Mouse (Mus musculus) midbrain, postnatal 0 days (tissue): ENCODE measurements around the gene Cym. TPM values are rescaled to one million over a fixed set of nuclear protein-coding genes. Genes with fewer than 3 reads are reported as not detected.

Source experiments
- ATAC-seq: fragments of 200-750 bp; cut with Nextera tagmentation; 2 replicates; pipeline ENCODE4 v1.8.0; 2017; ENCODE audit warnings: moderate number of reproducible peaks, mild to moderate bottlenecking, moderate TSS enrichment, moderate library complexity; ENCODE audit not compliant: low FRiP score
- DNase-seq: peaks from one replicate; pipeline ENCODE4 v3.0.0-alpha.2; 2015; ENCODE audit warnings: low spot score
- H3K27ac ChIP-seq: fragments of 300-500 bp; sonication (generic); 2 replicates; pipeline ENCODE4 v1.5.1; 2014; ENCODE audit warnings: low read depth, mild to moderate bottlenecking, low read length, mixed read lengths
- H3K27me3 ChIP-seq: fragments of 300-500 bp; sonication (generic); 2 replicates; pipeline ENCODE4 v1.6.1; 2014; ENCODE audit warnings: low read length, control low read depth, mixed read lengths; ENCODE audit not compliant: insufficient read depth
- H3K36me3 ChIP-seq: fragments of 300-500 bp; sonication (generic); 2 replicates; pipeline ENCODE4 v1.6.1; 2014; ENCODE audit warnings: low read length, control low read depth, mixed read lengths; ENCODE audit not compliant: insufficient read depth
- H3K4me1 ChIP-seq: fragments of 300-500 bp; sonication (generic); 2 replicates; pipeline ENCODE4 v1.6.1; 2014; ENCODE audit warnings: mild to moderate bottlenecking, control low read depth, antibody characterized with exemption, low read length, mixed read lengths; ENCODE audit not compliant: insufficient read depth
- H3K4me2 ChIP-seq: fragments of 300-500 bp; sonication (generic); 2 replicates; pipeline ENCODE4 v1.6.1; 2014; ENCODE audit warnings: low read depth, mild to moderate bottlenecking, low read length, mixed read lengths; ENCODE audit not compliant: poor library complexity, severe bottlenecking
- H3K4me3 ChIP-seq: fragments of 300-500 bp; sonication (generic); 2 replicates; pipeline ENCODE4 v1.5.1; 2014; ENCODE audit warnings: low read depth, mild to moderate bottlenecking, low read length, moderate library complexity
- H3K9ac ChIP-seq: fragments of 300-500 bp; sonication (generic); replicated peaks from 2 replicates; pipeline ENCODE4 v1.6.1; 2014; ENCODE audit warnings: mild to moderate bottlenecking, low read length, moderate library complexity, mixed read lengths; ENCODE audit not compliant: poor library complexity, severe bottlenecking
- H3K9me3 ChIP-seq: fragments of 300-500 bp; sonication (generic); 2 replicates; pipeline ENCODE4 v1.6.1; 2016; ENCODE audit warnings: low read length, control low read depth
- CTCF ChIP-seq: IDR thresholded peaks from 2 replicates; pipeline ENCODE4 v1.5.1; 2016; ENCODE audit warnings: antibody characterized with exemption, mild to moderate bottlenecking
- WGBS: fragments of 180-500 bp; shearing (Covaris S2); extraction: QIAGEN DNeasy Blood & Tissue Kit; methylation state at CpG from one replicate; pipeline ENCODE4 v1.1.7; 2014; 5-methylcytosine and 5-hydroxymethylcytosine counted together
- polyA plus RNA-seq: library from polyadenylated mRNA; unstranded; fragments of >200 nt; fragmentation: Nextera tagmentation; extraction: Ambion mirVana; gene quantifications from 2 replicates; pipeline ENCODE4 v1.2.1, GENCODE M21; 2015
- total RNA-seq: library from RNA; depleted of rRNA; stranded (reverse); fragments of >200 nt; gene quantifications from 2 replicates; pipeline ENCODE4 v1.2.3, GENCODE M21; 2014

Gene Cym
- total and polyA plus RNA-seq, 2 experiments from 2014 or later, result 0.16 TPM; not detected in 1

GRCm38 (mm10) chr3:107231202-107231601 lies 9.7 kb upstream of the Cym start:
- Histone ChIP-seq H3K27ac (no peak overlapping the region), H3K4me3 (no peak overlapping the region), H3K4me1 (no peaks in the 10 kb centered on the region), H3K4me2 (no peak overlapping the region), H3K27me3 (no peaks in the 10 kb centered on the region), H3K36me3 (no peaks in the 10 kb centered on the region), H3K9me3 (no peaks in the 10 kb centered on the region), H3K9ac (no peak overlapping the region)
- DNase-seq (no peak), ATAC-seq (no peak)
- 58% methylated on average over 4 of the region's 4 CpGs for WGBS
- no peak for TF ChIP-seq CTCF

GRCm38 (mm10) chr3:107230527-107230926 lies 9.0 kb upstream of the Cym start, which contains the start of gene A630076J17Rik:
Gene A630076J17Rik, plus strand, starts transcription at chr3:107230614.
- Histone ChIP-seq H3K9me3 (no peaks in the 10 kb centered on the region), H3K36me3 (no peaks in the 10 kb centered on the region), H3K27me3 (no peaks in the 10 kb centered on the region), H3K9ac (no peak within 1 kb of the TSS), H3K4me1 (no peaks in the 10 kb centered on the region), H3K4me2 (no peak within 1 kb of the TSS), H3K4me3 (no peak within 1 kb of the TSS), H3K27ac (no peak within 1 kb of the TSS)
- no peak for ATAC-seq
- no peak for TF ChIP-seq CTCF
- whole genome bisulfite sequencing, result 68% methylated on average over 1 of the region's 1 CpGs
- DNase-seq, result no peak

GRCm38 (mm10) chr3:107229822-107230221 lies 8.3 kb upstream of the Cym start:
- WGBS, result 81% methylated on average over 5 of the region's 5 CpGs
- no peaks in the 10 kb centered on the region for H3K27me3 ChIP-seq
- no peak overlapping the region for H3K27ac ChIP-seq
- DNase-seq, result no peak
- H3K4me3 ChIP-seq, result no peak overlapping the region
- H3K4me1 ChIP-seq, result no peaks in the 10 kb centered on the region
- H3K36me3 ChIP-seq, result no peaks in the 10 kb centered on the region
- no peak overlapping the region for H3K9ac ChIP-seq
- H3K4me2 ChIP-seq, result no peak overlapping the region
- H3K9me3 ChIP-seq, result no peaks in the 10 kb centered on the region
- no peak for ATAC-seq
- TF ChIP-seq CTCF, result no peak

GRCm38 (mm10) chr3:107229221-107229620 lies 7.7 kb upstream of the Cym start:
- ATAC-seq, result no peak
- no peak for DNase-seq
- no peak overlapping the region for H3K9ac ChIP-seq
- H3K9me3 ChIP-seq, result no peaks in the 10 kb centered on the region
- H3K27ac ChIP-seq, result no peak overlapping the region
- no peak overlapping the region for H3K4me2 ChIP-seq
- H3K4me3 ChIP-seq, result no peak overlapping the region
- no peaks in the 10 kb centered on the region for H3K27me3 ChIP-seq
- H3K36me3 ChIP-seq, result no peaks in the 10 kb centered on the region
- WGBS, result 82% methylated on average over 5 of the region's 5 CpGs
- no peaks in the 10 kb centered on the region for H3K4me1 ChIP-seq
- TF ChIP-seq CTCF, result no peak

GRCm38 (mm10) chr3:107225820-107226219 lies 4.3 kb upstream of the Cym start:
- Histone ChIP-seq H3K27me3 (no peaks in the 10 kb centered on the region), H3K9ac (no peak overlapping the region), H3K9me3 (no peaks in the 10 kb centered on the region), H3K36me3 (no peaks in the 10 kb centered on the region), H3K4me3 (no peak overlapping the region), H3K4me1 (no peaks in the 10 kb centered on the region), H3K4me2 (no peak overlapping the region), H3K27ac (no peak overlapping the region)
- DNase-seq, result no peak
- WGBS, result 81% methylated on average over 5 of the region's 5 CpGs
- TF ChIP-seq CTCF, result no peak
- ATAC-seq, result no peak

GRCm38 (mm10) chr3:107223230-107223629 lies 1.7 kb upstream of the Cym start:
- Histone ChIP-seq H3K9me3 (no peaks in the 10 kb centered on the region), H3K4me2 (no peak overlapping the region), H3K27me3 (no peaks in the 10 kb centered on the region), H3K9ac (no peak overlapping the region), H3K4me1 (no peaks in the 10 kb centered on the region), H3K27ac (no peak overlapping the region), H3K4me3 (no peak overlapping the region), H3K36me3 (no peaks in the 10 kb centered on the region)
- TF ChIP-seq CTCF, result no peak
- 74% methylated on average over 1 of the region's 1 CpGs for WGBS
- DNase-seq, result no peak
- ATAC-seq, result no peak
